Mouse (Mus musculus) liver, adult 2 months (tissue): ENCODE measurements around the gene Crybg1.

Experiments
- CTCF ChIP-seq: fragments of 200-500 bp; IDR thresholded peaks from 2 replicates; pipeline ENCODE4 v1.5.1; 2011; ENCODE audit warnings: low read depth, low read length, control low read depth
- POLR2A ChIP-seq: fragments of 200-500 bp; IDR thresholded peaks from 2 replicates; pipeline ENCODE4 v1.6.1; 2011; ENCODE audit warnings: low read length, control low read depth; ENCODE audit not compliant: insufficient read depth; ENCODE audit errors: extremely low read depth

GRCm38 (mm10) chr10:44069131-44069530, 79.5 kb downstream of the Crybg1 start:
- TF ChIP-seq POLR2A, result no peak
- TF ChIP-seq CTCF, result no peak
